Mouse (Mus musculus): ENCODE measurements around the gene Rnasek.

The Rnasek gene

GRCm38 (mm10) chr11:70191188-70191587, 48.5 kb downstream of the Rnasek start:
- DNase-seq (ENCODE audit: extremely low read depth, insufficient read length, low spot score) = peak; percentile 62

- peak; percentile 92 for DNase-seq (ENCODE audit: extremely low read depth, insufficient read length, low spot score)
Observed at GRCm38 (mm10) chr11:70189319-70190134, 50.1 kb downstream of the Rnasek start.

All from 3134 (cell line).